Mouse (Mus musculus): ENCODE results near the gene Ric8b.

DNA sequence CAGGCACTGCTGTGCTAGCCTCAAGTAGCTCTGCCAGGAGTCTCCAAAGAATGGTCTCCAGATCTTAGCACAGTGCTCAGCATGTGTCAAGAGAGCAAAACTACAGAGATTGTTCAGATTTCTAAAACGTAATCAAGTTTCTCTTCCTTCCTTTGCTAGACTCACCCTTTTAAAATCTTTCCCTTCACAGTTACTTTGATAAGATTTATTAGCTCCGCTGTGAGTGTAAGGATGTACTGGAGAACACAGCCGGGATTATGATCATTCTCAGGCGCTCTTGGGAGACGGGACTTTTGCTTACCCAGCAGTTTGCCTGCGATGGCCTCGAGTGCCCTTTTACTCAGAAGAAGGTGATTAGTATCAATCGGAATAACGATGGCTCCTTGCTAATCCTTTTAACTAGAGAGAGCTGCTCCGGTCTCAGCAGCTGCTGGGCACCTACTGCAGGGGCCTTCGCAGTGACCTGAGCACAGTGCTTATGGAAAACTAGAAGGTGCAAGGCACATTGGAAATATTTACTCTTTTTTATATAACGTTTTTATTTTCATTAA, 43.0 kb downstream of the Ric8b start:
- TF ChIP-seq USF1 (IDR thresholded peaks at IDR 0.05; ENCODE audit: low read depth) (no peak), POLR2A (IDR thresholded peaks at IDR 0.05; ENCODE audit: insufficient read length, low read depth) (no peak), CEBPB (IDR thresholded peaks at IDR 0.05; ENCODE audit: insufficient read depth, poor library complexity, severe bottlenecking) (no peak), TCF12 (IDR thresholded peaks at IDR 0.05; ENCODE audit: insufficient read depth, poor library complexity, severe bottlenecking) (no peak), MYOD1 (IDR thresholded peaks at IDR 0.05; ENCODE audit: control insufficient read depth in 1 of 3, insufficient read length in 2 of 3, low read depth in 2 of 3) (no peak), E2F4 (IDR thresholded peaks at IDR 0.05; ENCODE audit: insufficient read depth) (no peak), TCF3 (IDR thresholded peaks at IDR 0.05; ENCODE audit: insufficient read length, low read depth) (no peak)
